Mouse (Mus musculus) lung, embryonic 14.5 days (tissue): ENCODE measurements around the gene Rab1a. TPM values are rescaled to one million over a fixed set of nuclear protein-coding genes. Genes with fewer than 3 reads are reported as not detected.
A peak's percentile ranks its signal among the peaks of the same experiment; 100 is the strongest.

ENCODE experiments used
- ATAC-seq: fragments of 200-750 bp; cut with Nextera tagmentation; 2 replicates; pipeline ENCODE4 v1.8.0; 2017; ENCODE audit warnings: mild to moderate bottlenecking, moderate TSS enrichment, moderate library complexity; ENCODE audit not compliant: insufficient read depth
- DNase-seq: peaks from one replicate; pipeline ENCODE4 v3.0.0-alpha.2; 2015
- H3K27ac ChIP-seq: fragments of 300-500 bp; sonication (generic); 2 replicates; pipeline ENCODE4 v1.5.1; 2014; ENCODE audit warnings: low read depth, mild to moderate bottlenecking, moderate library complexity
- H3K27me3 ChIP-seq: fragments of 300-500 bp; sonication (generic); 2 replicates; pipeline ENCODE4 v1.6.1; 2014; ENCODE audit warnings: low read length, control low read depth; ENCODE audit not compliant: insufficient read depth
- H3K36me3 ChIP-seq: fragments of 300-500 bp; sonication (generic); 2 replicates; pipeline ENCODE4 v1.6.1; 2014; ENCODE audit warnings: control low read depth; ENCODE audit not compliant: insufficient read depth
- H3K4me1 ChIP-seq: fragments of 300-500 bp; sonication (generic); 2 replicates; pipeline ENCODE4 v1.6.1; 2014; ENCODE audit warnings: antibody characterized with exemption, control low read depth; ENCODE audit not compliant: insufficient read depth
- H3K4me2 ChIP-seq: fragments of 300-500 bp; sonication (generic); 2 replicates; pipeline ENCODE4 v1.6.1; 2014; ENCODE audit warnings: mild to moderate bottlenecking
- H3K4me3 ChIP-seq: fragments of 300-500 bp; sonication (generic); 2 replicates; pipeline ENCODE4 v1.5.1; 2014; ENCODE audit warnings: low read depth, low read length
- H3K9ac ChIP-seq: fragments of 300-500 bp; sonication (generic); 2 replicates; pipeline ENCODE4 v1.6.1; 2014
- H3K9me3 ChIP-seq: fragments of 300-500 bp; sonication (generic); 2 replicates; pipeline ENCODE4 v1.6.1; 2016; ENCODE audit warnings: low read depth, low read length, control low read depth
- CTCF ChIP-seq: IDR thresholded peaks from 2 replicates; pipeline ENCODE4 v1.5.1; 2016; ENCODE audit warnings: antibody characterized with exemption, low read depth
- WGBS: fragments of 180-500 bp; shearing (Covaris S2); extraction: QIAGEN DNeasy Blood & Tissue Kit; methylation state at CpG from one replicate; pipeline ENCODE4 v1.1.7; 2014; 5-methylcytosine and 5-hydroxymethylcytosine counted together
- polyA plus RNA-seq: library from polyadenylated mRNA; unstranded; fragments of >200 nt; fragmentation: Nextera tagmentation; extraction: Ambion mirVana; gene quantifications from 2 replicates; pipeline ENCODE4 v1.2.1, GENCODE M21; 2014

Gene Rab1a
- polyA plus RNA-seq, 1 experiment from 2014 or later, result 241 TPM

- peaks cover 18% of the 10 kb centered on the region; the same call in 1 of the 2 replicates for H3K36me3 ChIP-seq
- H3K4me2 ChIP-seq, result peak overlapping the region; percentile 88
- peak overlapping the region; percentile 98 for H3K9ac ChIP-seq
- H3K9me3 ChIP-seq, result no peaks in the 10 kb centered on the region
- no peaks in the 10 kb centered on the region for H3K27me3 ChIP-seq
- peak; percentile 67 for DNase-seq
- WGBS, result under 1% methylated on average over 36 of the region's 39 CpGs
- ATAC-seq, result peak; percentile 72
- peaks cover 8% of the 10 kb centered on the region for H3K4me1 ChIP-seq
- H3K4me3 ChIP-seq, result peak overlapping the region; percentile 97
- peak overlapping the region; percentile 93 for H3K27ac ChIP-seq
- TF ChIP-seq CTCF, result no peak
Observed at GRCm38 (mm10) chr11:20248840-20249239, 47.6 kb downstream of the Rab1a start.

GRCm38 (mm10) chr11:20249296-20250110 lies 48.3 kb downstream of the Rab1a start, which contains the start of gene Cep68:
Cep68 (minus strand) TSS chr11:20249429.
- under 1% methylated on average over 59 of the region's 59 CpGs for WGBS
- H3K9me3 ChIP-seq, result no peaks in the 10 kb centered on the region
- peak within 1 kb of the TSS; percentile 93 for H3K27ac ChIP-seq
- H3K9ac ChIP-seq, result peak within 1 kb of the TSS; percentile 98
- DNase-seq (peak; percentile 98), ATAC-seq (peak; percentile 99)
- H3K4me3 ChIP-seq, result peak within 1 kb of the TSS; percentile 97
- H3K4me1 ChIP-seq, result peaks cover 8% of the 10 kb centered on the region
- H3K4me2 ChIP-seq, result peak within 1 kb of the TSS; percentile 88
- peak; percentile 35 for TF ChIP-seq CTCF
- H3K36me3 ChIP-seq, result peaks cover 16% of the 10 kb centered on the region; the same call in 1 of the 2 replicates
- no peaks in the 10 kb centered on the region for H3K27me3 ChIP-seq

- ATAC-seq (no peak), DNase-seq (no peak)
- 81% methylated on average over 6 of the region's 6 CpGs for WGBS
- no peak overlapping the region for H3K9ac ChIP-seq
- peaks cover 8% of the 10 kb centered on the region for H3K4me1 ChIP-seq
- no peak overlapping the region for H3K27ac ChIP-seq
- no peaks in the 10 kb centered on the region for H3K9me3 ChIP-seq
- peak overlapping the region; percentile 88; the same call in 1 of the 2 replicates for H3K4me2 ChIP-seq
- no peaks in the 10 kb centered on the region for H3K27me3 ChIP-seq
- 0 out of 2 replicates have a peak overlapping the region, but pooled peaks have one; percentile 97 for H3K4me3 ChIP-seq
- peaks cover 11% of the 10 kb centered on the region; the same call in 1 of the 2 replicates for H3K36me3 ChIP-seq
- no peak for TF ChIP-seq CTCF
Observed at GRCm38 (mm10) chr11:20250476-20251178, 49.4 kb downstream of the Rab1a start.

GRCm38 (mm10) chr11:20253088-20253487 lies 51.9 kb downstream of the Rab1a start:
- TF ChIP-seq CTCF, result no peak
- DNase-seq (no peak), ATAC-seq (no peak)
- WGBS, result 66% methylated on average over 2 of the region's 2 CpGs
- Histone ChIP-seq H3K4me1 (no peaks in the 10 kb centered on the region), H3K27ac (no peak overlapping the region), H3K9me3 (no peaks in the 10 kb centered on the region), H3K36me3 (no peaks in the 10 kb centered on the region), H3K9ac (no peak overlapping the region), H3K4me3 (no peak overlapping the region), H3K4me2 (no peak overlapping the region), H3K27me3 (no peaks in the 10 kb centered on the region)

GRCm38 (mm10) chr11:20254791-20255190 lies 53.6 kb downstream of the Rab1a start:
- TF ChIP-seq CTCF, result no peak
- no peaks in the 10 kb centered on the region for H3K9me3 ChIP-seq
- no peak for DNase-seq

GRCm38 (mm10) chr11:20262628-20263380 lies 61.6 kb downstream of the Rab1a start:
- H3K9me3 ChIP-seq, result no peaks in the 10 kb centered on the region
- no peaks in the 10 kb centered on the region for H3K4me1 ChIP-seq
- ATAC-seq (no peak), DNase-seq (peak; percentile 78)
- no peak overlapping the region for H3K4me3 ChIP-seq
- no peaks in the 10 kb centered on the region for H3K27me3 ChIP-seq
- 56% methylated on average over 8 of the region's 8 CpGs for WGBS
- TF ChIP-seq CTCF, result peak; percentile 58
- H3K27ac ChIP-seq, result no peak overlapping the region
- no peak overlapping the region for H3K4me2 ChIP-seq
- H3K9ac ChIP-seq, result no peak overlapping the region
- no peaks in the 10 kb centered on the region for H3K36me3 ChIP-seq

More at GRCm38 (mm10) chr11:20254791-20255190, 53.6 kb downstream of the Rab1a start:
- Histone ChIP-seq H3K27me3 (no peaks in the 10 kb centered on the region), H3K9ac (no peak overlapping the region), H3K4me2 (no peak overlapping the region), H3K4me3 (no peak overlapping the region), H3K36me3 (no peaks in the 10 kb centered on the region), H3K4me1 (no peaks in the 10 kb centered on the region), H3K27ac (no peak overlapping the region)
- no peak for ATAC-seq
- 76% methylated on average over 4 of the region's 4 CpGs for WGBS
